Mouse (Mus musculus): ENCODE measurements around the gene Nme8. TPM values are rescaled to one million over a fixed set of nuclear protein-coding genes. Genes with fewer than 3 reads are reported as not detected.

Gene Nme8
- not detected in 2 replicates for total RNA-seq (2014; fragmentation: Nextera tagmentation)
- total RNA-seq (2017) = 0.11 TPM in 1 of 2 replicates, not detected in the other
- polyA plus RNA-seq (2012) = not detected in 2 replicates

DNA sequence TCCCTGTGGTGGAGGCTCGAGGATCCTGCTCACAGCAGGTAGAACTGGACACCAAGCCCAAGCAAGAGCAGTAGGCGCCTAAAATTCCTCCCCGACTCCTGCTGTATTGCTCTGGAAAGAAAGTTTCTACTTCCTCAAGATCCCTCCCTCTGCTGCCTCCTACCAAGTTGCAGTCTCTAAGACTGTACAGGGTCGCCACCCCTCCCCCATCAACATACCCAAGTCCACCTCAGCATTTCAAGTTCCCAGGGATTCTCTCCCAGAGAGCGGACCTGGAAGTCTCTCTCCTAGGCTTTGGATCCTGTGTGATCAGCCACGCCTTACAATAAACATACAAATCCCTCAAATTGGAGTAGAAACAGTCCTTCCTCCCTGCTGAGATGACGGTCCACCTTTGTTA lies at the start of gene Nme8:
TSS of gene Nme8 (minus strand) at position 5 of the 400 bp plus-strand sequence.
- Histone ChIP-seq H3K27me3 (ENCODE audit: insufficient read depth, low read length) (peaks cover 2% of the 10 kb centered on the region; the same call in 1 of the 2 replicates), H3K4me3 (ENCODE audit: low read depth, low read length) (no peak within 1 kb of the TSS), H3K9me3 (replicated peaks) (no peaks in the 10 kb centered on the region), H3K36me3 (replicated peaks) (no peaks in the 10 kb centered on the region), H3K4me1 (ENCODE audit: insufficient read depth, low read depth, low read length) (no peaks in the 10 kb centered on the region)
- TF ChIP-seq TAL1 (conservative IDR thresholded peaks at IDR 0.05; ENCODE audit: low read depth, low read length) (no peak), CTCF (IDR thresholded peaks at IDR 0.05; ENCODE audit: low read depth, low read length) (no peak), GATA2 (IDR thresholded peaks at IDR 0.05; ENCODE audit: borderline replicate concordance, low read depth, low read length) (no peak), GATA1 (IDR thresholded peaks at IDR 0.05; ENCODE audit: borderline replicate concordance, low read length) (no peak), POLR2AphosphoS5 (IDR thresholded peaks at IDR 0.05; ENCODE audit: insufficient replicate concordance, low read depth, low read length) (no peak)
- DNase-seq (ENCODE audit: low spot score) = no peak
- ATAC-seq (ENCODE audit: extremely low read depth, insufficient number of reproducible peaks, low FRiP score, poor library complexity, severe bottlenecking) = no peak

DNA sequence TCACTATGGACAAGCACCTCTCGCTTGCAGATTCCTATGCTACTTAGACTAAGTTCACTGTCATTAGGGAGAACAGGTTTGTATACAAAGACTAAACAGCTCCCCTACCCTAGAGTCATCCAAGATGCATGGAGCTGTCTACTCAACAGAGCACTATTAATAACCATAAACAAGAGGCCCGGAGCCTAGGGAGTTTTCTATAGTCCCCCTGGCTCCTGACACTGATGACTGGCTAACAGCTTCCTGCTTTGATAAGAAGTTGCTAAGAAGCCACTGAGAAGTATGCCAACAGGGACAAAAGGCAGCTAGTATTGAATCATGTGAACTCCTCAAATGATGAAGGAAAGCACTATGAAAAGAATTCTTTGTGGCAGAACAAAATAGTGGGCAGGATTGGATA lies 48.1 kb upstream of the Nme8 start:
- DNase-seq (ENCODE audit: low spot score) (no peak), ATAC-seq (ENCODE audit: extremely low read depth, insufficient number of reproducible peaks, low FRiP score, poor library complexity, severe bottlenecking) (no peak)
- Histone ChIP-seq H3K4me3 (ENCODE audit: low read depth, low read length) (no peak overlapping the region), H3K27me3 (ENCODE audit: insufficient read depth, low read length) (no peaks in the 10 kb centered on the region), H3K4me1 (ENCODE audit: insufficient read depth, low read depth, low read length) (no peaks in the 10 kb centered on the region), H3K36me3 (replicated peaks) (no peaks in the 10 kb centered on the region), H3K9me3 (replicated peaks) (no peaks in the 10 kb centered on the region)
- TF ChIP-seq GATA2 (IDR thresholded peaks at IDR 0.05; ENCODE audit: borderline replicate concordance, low read depth, low read length) (no peak), CTCF (IDR thresholded peaks at IDR 0.05; ENCODE audit: low read depth, low read length) (no peak), POLR2AphosphoS5 (IDR thresholded peaks at IDR 0.05; ENCODE audit: insufficient replicate concordance, low read depth, low read length) (no peak), TAL1 (conservative IDR thresholded peaks at IDR 0.05; ENCODE audit: low read depth, low read length) (no peak), GATA1 (IDR thresholded peaks at IDR 0.05; ENCODE audit: borderline replicate concordance, low read length) (no peak)

DNA sequence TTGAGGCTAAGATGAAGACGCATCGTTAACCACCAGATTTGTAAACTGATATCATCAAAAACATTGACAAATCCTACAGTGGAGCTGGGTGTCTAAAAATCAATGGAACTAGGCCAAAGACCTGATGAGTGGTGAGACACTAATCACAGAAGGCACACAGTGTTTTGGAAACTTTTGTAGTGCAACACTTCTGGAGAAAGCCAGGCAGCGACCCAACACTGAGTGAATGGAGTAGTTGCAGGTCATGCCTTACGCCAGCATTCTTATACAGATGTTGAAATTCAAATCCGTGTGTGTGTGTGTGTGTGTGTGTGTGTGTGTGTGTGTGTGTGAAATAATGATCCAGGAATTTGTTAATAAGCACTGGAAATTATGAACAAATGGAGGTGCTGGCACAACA lies 46.9 kb upstream of the Nme8 start:
- TF ChIP-seq GATA2 (IDR thresholded peaks at IDR 0.05; ENCODE audit: borderline replicate concordance, low read depth, low read length) = no peak
- TF ChIP-seq POLR2AphosphoS5 (IDR thresholded peaks at IDR 0.05; ENCODE audit: insufficient replicate concordance, low read depth, low read length) = no peak
- Histone ChIP-seq H3K4me3 (ENCODE audit: low read depth, low read length) (no peak overlapping the region), H3K9me3 (replicated peaks) (no peaks in the 10 kb centered on the region), H3K36me3 (replicated peaks) (no peaks in the 10 kb centered on the region), H3K27me3 (ENCODE audit: insufficient read depth, low read length) (no peaks in the 10 kb centered on the region), H3K4me1 (ENCODE audit: insufficient read depth, low read depth, low read length) (no peaks in the 10 kb centered on the region)
- DNase-seq (ENCODE audit: low spot score) = no peak
- no peak for ATAC-seq (ENCODE audit: extremely low read depth, insufficient number of reproducible peaks, low FRiP score, poor library complexity, severe bottlenecking)

DNA sequence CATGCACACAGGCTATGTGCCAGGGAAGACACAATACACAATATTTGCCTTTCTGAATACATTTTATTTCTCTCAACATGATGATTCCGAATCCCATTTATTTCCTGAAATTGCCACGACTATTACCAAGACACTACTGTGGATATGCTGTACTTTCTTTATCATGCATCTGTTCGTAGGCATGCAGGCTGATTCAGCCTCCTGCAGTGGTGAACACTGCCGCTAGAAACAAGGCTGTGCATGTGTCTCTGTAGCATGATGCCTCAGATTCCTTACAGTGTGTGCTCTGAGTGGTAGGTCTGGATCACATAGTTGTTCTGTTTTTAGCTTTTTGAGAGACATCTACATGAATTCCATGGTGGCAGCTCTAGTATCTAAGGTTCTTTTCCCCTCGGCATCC lies 37.0 kb upstream of the Nme8 start:
- DNase-seq (ENCODE audit: low spot score) (no peak), ATAC-seq (ENCODE audit: extremely low read depth, insufficient number of reproducible peaks, low FRiP score, poor library complexity, severe bottlenecking) (no peak)
- TF ChIP-seq GATA2 (IDR thresholded peaks at IDR 0.05; ENCODE audit: borderline replicate concordance, low read depth, low read length) (no peak), CTCF (IDR thresholded peaks at IDR 0.05; ENCODE audit: low read depth, low read length) (no peak), TAL1 (conservative IDR thresholded peaks at IDR 0.05; ENCODE audit: low read depth, low read length) (no peak), POLR2AphosphoS5 (IDR thresholded peaks at IDR 0.05; ENCODE audit: insufficient replicate concordance, low read depth, low read length) (no peak), GATA1 (IDR thresholded peaks at IDR 0.05; ENCODE audit: borderline replicate concordance, low read length) (no peak)
- no peaks in the 10 kb centered on the region for H3K36me3 ChIP-seq (replicated peaks)
- no peaks in the 10 kb centered on the region for H3K9me3 ChIP-seq (replicated peaks)
- no peaks in the 10 kb centered on the region for H3K27me3 ChIP-seq (ENCODE audit: insufficient read depth, low read length)
- no peak overlapping the region for H3K4me3 ChIP-seq (ENCODE audit: low read depth, low read length)
- H3K4me1 ChIP-seq (ENCODE audit: insufficient read depth, low read depth, low read length) = no peaks in the 10 kb centered on the region

DNA sequence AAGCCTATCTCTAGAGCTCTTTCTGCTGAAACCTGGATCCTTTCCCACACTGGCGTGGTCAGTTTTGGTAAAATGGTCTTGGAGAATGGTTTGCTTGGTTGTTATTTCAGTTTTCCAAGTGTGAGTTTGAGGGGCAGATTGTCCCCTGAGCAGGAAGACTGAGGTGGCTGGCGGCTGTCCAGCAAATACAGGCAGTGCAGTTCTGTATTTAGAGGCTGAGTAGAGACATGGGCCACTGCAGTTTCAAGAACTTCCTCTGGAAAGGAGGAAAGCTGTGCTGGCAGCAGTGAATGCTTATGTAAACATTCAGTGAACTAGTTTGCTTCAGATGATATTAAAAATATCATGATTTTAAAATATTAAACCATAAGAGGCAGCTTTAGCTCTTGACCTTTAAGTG lies 33.2 kb upstream of the Nme8 start:
- Histone ChIP-seq H3K4me3 (ENCODE audit: low read depth, low read length) (no peak overlapping the region), H3K27me3 (ENCODE audit: insufficient read depth, low read length) (no peaks in the 10 kb centered on the region), H3K36me3 (replicated peaks) (no peaks in the 10 kb centered on the region), H3K9me3 (replicated peaks) (no peaks in the 10 kb centered on the region), H3K4me1 (ENCODE audit: insufficient read depth, low read depth, low read length) (no peaks in the 10 kb centered on the region)
- TF ChIP-seq POLR2AphosphoS5 (IDR thresholded peaks at IDR 0.05; ENCODE audit: insufficient replicate concordance, low read depth, low read length) = no peak
- no peak for TF ChIP-seq TAL1 (conservative IDR thresholded peaks at IDR 0.05; ENCODE audit: low read depth, low read length)
- no peak for TF ChIP-seq CTCF (IDR thresholded peaks at IDR 0.05; ENCODE audit: low read depth, low read length)
- no peak for TF ChIP-seq GATA2 (IDR thresholded peaks at IDR 0.05; ENCODE audit: borderline replicate concordance, low read depth, low read length)
- no peak for TF ChIP-seq GATA1 (IDR thresholded peaks at IDR 0.05; ENCODE audit: borderline replicate concordance, low read length)
- no peak for DNase-seq (ENCODE audit: low spot score)
- no peak for ATAC-seq (ENCODE audit: extremely low read depth, insufficient number of reproducible peaks, low FRiP score, poor library complexity, severe bottlenecking)

DNA sequence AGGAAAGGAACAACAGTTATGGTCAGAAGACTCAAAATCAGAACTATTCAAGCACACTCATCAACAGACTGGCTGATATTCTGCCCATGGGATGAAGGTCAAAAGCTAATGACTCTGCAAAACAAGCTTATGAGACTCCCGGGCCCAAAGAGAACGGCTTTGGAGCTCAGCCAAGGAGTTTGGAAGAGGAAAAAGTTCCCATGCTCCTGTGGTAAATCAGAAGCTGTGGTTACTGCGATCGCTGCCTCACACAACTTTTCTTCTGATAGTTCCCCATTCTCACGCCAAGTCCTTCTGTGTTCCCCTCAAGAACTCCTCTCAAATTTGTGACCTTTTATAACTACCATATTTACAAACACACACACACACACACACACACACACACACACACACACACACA lies 21.4 kb upstream of the Nme8 start:
- ATAC-seq (ENCODE audit: extremely low read depth, insufficient number of reproducible peaks, low FRiP score, poor library complexity, severe bottlenecking) = no peak

More for the DNA sequence above, 21.4 kb upstream of the Nme8 start:
- no peak overlapping the region for H3K4me3 ChIP-seq (ENCODE audit: low read depth, low read length)
- no peaks in the 10 kb centered on the region for H3K27me3 ChIP-seq (ENCODE audit: insufficient read depth, low read length)
- no peak for TF ChIP-seq TAL1 (conservative IDR thresholded peaks at IDR 0.05; ENCODE audit: low read depth, low read length)
- no peak for TF ChIP-seq CTCF (IDR thresholded peaks at IDR 0.05; ENCODE audit: low read depth, low read length)
- no peak for TF ChIP-seq GATA1 (IDR thresholded peaks at IDR 0.05; ENCODE audit: borderline replicate concordance, low read length)
- TF ChIP-seq GATA2 (IDR thresholded peaks at IDR 0.05; ENCODE audit: borderline replicate concordance, low read depth, low read length) = no peak
- no peaks in the 10 kb centered on the region for H3K36me3 ChIP-seq (replicated peaks)
- H3K4me1 ChIP-seq (ENCODE audit: insufficient read depth, low read depth, low read length) = no peaks in the 10 kb centered on the region
- no peaks in the 10 kb centered on the region for H3K9me3 ChIP-seq (replicated peaks)
- DNase-seq (ENCODE audit: low spot score) = no peak
